Mouse (Mus musculus) heart, adult 2 months (tissue): Measurements from ENCODE around the gene Brca2.

Source experiments
- CTCF ChIP-seq: fragments of 200-600 bp; IDR thresholded peaks from 2 replicates; pipeline ENCODE4 v1.8.1; 2022; ENCODE audit warnings: antibody characterized with exemption, mild to moderate bottlenecking, moderate library complexity
- POLR2A ChIP-seq: fragments of 200-500 bp; IDR thresholded peaks from 2 replicates; pipeline ENCODE4 v1.6.1; 2011; ENCODE audit warnings: mild to moderate bottlenecking, low read depth, low read length, control low read depth; ENCODE audit not compliant: insufficient read depth

DNA sequence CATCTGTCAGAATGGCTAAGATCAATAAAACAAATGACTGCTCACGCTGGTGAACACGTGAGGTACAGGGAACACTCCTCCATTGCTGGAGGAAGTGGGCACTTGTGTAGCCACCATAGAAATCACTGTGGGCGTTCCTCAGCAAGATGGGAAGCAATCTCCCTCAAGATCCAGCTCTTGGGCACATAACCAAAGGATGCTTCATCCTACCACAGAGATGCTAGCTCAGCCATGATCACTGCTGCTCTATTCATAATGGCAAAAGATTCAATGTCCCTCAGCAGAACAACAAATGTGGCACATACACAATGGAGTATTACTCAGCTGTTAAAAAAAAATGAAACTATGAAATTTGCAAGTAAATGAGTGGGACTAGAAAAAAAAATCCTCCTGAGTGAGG, 94.3 kb downstream of the Brca2 start:
- no peak for TF ChIP-seq CTCF
- no peak for TF ChIP-seq POLR2A
